Mouse (Mus musculus) E14TG2a.4 (cell line): ENCODE measurements around the gene C2cd2.

Source experiments
- CTCF ChIP-seq: conservative IDR thresholded peaks from 2 replicates; pipeline ENCODE4 v1.5.1; 2014; ENCODE audit warnings: low read length
- NANOG ChIP-seq: IDR thresholded peaks from 2 replicates; pipeline ENCODE4 v1.6.1; 2014; ENCODE audit warnings: borderline replicate concordance, low read length, mixed read lengths

DNA sequence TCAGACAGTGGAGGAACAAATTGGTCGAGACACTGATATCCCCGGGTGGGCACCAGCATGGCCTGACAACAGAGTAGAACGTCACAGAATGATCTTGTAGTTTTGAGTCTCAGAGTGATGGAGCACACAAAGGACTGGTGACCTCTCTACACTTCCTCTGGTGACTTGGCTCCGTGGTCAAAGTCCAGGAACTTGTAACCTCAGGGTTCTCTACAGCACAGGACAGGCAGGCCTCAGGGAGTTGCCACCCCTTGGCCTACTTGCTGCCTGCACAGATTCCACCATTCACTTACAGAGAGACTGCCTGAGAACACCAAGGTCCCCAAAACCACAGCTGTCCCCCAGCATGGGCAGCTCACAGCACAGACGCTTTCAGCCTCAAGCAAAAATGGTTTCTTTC is 147.1 kb downstream of the C2cd2 start:
- TF ChIP-seq CTCF (no peak), NANOG (no peak)
